Mouse (Mus musculus): ENCODE data around the gene Wdfy2.

DNA sequence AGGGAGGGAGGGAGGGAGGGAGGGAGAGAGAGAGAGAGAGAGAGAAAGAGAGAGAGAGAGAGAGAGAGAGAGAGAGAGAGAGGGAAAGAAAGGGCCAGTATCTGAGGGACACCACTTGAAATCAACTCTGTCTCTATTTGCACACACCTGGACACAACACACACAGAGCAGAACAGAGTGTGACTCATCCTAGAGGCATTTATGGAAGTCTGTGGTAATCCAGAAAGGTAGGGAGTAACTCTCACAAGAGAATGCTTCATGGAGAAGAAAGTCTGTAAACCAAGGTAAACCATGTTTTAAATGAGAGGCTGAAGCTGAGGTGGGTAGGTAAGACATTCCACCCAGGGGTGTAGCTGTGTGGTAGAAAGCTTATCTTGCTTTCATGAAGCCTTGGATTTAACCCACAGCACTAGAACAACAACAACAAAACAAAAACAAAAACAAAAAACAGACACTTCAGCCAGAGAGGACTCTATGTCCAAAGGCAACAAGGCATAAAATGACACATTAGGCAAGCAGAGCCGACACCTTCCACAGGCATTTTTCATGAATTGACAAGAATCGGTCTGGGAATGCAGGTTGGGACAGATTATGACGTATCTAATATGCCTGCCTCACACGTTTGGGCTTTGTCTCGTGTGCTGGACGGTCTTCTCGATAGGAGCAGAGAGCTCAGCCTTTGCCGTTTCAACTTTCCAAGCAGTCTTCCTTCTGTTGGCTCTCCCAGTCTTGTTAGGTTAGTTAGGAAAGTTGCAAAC, 11.7 kb upstream of the Wdfy2 start:
- TF ChIP-seq CTCF (IDR thresholded peaks at IDR 0.05; ENCODE audit: extremely low read depth, insufficient read depth, low read length) (no peak), POLR2A (IDR thresholded peaks at IDR 0.05; ENCODE audit: extremely low read depth, insufficient read depth, low read length) (no peak)

All from cortical plate, adult 2 months (tissue).